Mouse (Mus musculus): Measurements from ENCODE around the gene Fmod.

The Fmod gene

DNA sequence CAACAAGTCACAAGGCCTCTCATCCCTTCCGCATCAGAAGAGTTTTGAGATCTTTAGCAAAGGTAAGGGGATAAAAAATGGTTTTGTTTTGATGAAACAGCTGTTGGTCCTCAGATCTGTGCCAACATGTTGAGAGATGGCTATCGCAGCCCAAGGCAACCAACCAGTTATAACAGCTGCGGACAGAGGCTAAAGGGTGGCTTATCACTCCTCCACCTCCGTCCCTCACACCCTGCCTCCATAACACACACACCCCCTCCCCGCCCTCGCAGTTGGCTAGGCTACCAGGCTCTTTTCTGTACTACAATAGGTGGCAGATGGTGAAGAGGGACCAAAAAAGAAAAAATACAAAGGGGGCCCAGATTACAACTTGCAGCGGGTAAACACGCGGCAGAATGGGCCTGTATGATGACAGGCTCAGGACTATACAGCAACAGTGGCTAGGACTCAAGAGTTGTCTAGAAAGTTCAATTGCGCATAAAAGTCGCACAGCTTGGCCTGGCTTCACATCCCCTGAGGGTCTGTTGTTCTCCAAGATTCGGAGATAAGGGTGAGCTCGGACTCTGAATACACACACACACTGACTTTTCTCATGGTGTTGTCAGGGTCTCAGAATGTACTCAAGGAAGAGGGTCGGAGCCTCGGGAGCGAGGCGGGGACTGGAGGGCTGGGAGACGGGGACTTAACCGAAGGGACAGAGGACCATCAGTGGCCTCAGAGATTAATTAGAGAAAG lies 41.2 kb downstream of the Fmod start:
- DNase-seq, result peak; percentile 64 to 67

DNA sequence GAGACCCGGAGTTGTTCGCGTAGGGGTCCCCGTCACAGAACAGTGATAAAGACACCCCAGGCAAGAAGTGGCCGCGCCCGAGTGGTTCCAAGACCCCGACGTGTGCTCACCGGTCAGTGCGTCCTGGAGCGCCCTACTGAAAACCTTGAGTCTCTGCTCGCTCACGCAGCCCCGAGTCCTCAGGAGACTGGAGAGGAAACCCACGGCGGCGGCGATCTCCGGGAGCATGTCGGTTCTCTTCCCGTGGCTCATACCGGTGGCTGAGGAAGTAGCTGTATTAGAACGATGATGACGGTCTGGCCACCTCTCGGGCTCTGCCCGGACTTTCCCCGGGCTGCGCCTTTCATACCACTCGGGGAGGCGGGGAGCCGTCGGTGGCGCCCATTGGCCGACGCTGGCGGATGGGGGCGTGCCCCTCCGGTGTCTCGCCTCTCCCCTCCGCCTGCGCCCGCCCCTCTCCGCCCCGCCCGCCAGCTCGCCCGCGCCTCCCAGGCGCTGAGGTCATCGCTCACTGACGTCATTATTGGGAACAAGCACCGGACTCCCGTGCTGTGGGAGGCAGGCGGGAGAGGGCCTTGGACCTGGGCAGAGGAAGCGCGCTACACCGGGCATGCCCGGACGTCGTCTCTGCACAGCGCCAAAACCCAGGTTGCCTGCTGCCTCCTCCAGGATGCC lies 41.9 kb downstream of the Fmod start, which contains the start of gene Btg2:
Gene Btg2, minus strand, starts transcription at position 319 of the 675 bp plus-strand sequence.
- DNase-seq, result peak; percentile 98

DNA sequence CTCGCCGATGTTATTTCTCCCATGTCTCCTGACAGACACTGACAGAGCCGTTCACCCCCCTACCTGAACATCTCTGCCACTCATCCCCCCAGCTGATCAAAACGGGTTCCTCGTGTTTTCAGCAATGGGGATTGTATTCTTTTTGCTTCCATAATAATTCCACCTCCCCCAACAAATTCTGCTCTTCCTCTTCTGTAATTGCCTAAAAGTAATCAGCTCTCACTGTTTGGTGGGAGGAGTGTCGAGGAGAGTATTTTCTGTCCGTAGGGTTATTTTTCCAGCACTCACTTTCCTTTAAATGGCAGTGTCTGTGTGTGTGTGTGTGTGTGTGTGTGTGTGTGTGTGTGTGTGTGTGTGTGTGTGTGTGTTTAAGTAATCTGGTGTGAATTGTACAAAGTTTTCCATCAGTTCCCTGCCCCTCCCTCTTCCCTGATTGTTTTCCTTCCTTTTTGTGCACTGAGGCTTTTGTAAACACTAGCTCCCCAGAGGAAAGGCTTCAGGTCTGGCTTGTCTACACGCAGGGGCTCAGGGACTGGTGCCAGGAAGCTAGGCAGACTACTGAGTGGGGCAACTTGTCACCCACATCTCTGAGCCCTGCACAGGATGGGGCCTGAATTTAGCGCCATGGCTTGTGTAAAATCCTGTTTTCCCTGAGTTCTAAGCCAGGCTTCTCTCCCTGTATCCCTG lies 42.6 kb downstream of the Fmod start:
- DNase-seq, result peak; percentile 49 to 57

DNA sequence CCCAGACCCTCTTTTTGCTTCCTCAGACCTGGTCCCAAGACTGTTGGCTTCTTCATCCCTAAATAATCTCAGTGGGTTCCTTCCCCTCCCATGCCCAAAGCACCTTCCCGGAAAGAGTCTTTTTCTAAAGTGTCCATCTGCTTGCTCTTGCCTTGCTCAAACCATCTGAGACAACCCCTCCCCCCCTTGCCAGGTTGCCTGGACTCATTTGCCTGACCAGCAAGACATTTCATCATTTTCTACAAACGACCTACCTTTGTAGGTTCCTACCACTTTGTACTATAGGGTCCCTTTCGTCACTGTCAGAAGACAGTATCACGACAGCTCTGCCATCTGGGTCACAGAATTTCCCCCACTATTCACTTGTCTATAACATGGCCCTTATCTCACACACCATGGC lies 43.4 kb downstream of the Fmod start:
- DNase-seq, result no peak

DNA sequence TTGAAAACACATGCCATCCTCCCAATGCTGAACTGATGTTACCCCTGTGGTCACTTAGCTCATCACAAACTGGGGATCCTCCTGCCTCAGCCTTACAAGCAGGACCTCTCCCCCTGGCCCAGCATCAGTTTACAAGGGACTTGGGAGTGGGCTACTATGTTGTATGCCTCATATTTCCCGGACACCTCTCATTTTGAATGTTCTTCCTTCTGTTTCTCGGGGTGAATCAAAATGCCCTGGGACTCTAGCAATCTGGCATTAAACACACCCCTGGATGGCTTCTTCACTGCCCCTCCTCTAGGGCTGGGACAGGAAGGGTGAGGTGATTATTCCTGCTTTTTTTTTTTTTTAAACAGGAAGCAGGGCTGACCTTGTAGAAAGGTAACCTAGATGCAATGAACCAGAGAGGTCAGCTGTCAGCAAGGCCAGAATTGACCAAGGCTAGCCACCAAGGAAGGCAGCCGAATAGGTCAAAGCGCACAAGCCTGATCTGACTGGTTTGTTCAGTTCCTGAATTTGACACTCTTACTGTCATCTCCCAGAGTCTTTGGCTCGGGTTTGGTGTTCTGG lies 43.9 kb downstream of the Fmod start:
- no peak for DNase-seq

DNA sequence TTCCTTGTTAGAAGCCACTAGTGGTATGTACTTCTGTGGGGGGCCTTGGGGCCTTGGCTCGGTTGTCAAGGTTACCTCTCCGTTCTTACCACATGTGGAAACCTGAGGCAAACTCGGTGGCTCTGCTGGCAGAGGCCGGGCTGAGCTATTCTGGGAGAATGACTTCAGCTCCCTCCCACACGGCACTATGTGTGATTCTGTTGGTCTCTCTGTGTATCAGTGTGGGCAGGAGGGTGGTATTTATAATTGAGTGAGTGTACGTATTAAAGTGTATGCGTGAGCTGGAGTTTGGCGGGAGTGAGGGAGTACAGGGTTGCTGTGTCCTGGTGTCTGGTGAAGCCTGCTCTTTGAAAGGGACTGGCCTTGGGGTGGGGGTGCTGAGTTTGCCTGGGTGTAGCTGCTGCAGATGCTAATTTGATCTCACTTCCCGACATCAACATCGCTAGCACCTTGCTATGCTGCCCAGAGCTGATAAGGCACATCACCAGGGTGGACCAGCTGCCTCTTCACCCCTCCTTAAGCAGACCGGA lies 46.0 kb downstream of the Fmod start:
- DNase-seq, result no peak

DNA sequence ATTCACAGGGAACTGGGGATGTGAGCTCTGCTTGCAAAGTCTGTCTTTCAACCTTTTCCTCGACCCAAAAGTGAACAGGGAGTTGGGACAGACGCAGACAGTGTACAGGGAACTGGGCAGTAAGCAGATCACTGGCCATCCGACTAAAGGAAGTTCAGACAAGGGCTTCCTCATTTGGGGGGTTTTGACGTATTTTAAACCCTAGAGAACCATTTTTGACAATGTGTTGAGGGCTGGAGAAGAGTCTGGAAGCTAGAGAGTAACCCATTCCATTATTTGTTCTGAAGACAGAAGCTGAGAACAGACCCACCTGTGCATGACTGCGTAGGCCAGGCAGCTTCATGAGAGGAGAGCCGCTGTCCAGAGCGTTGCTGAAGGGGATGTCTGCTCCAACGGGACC lies 46.6 kb downstream of the Fmod start:
- DNase-seq, result no peak

DNA sequence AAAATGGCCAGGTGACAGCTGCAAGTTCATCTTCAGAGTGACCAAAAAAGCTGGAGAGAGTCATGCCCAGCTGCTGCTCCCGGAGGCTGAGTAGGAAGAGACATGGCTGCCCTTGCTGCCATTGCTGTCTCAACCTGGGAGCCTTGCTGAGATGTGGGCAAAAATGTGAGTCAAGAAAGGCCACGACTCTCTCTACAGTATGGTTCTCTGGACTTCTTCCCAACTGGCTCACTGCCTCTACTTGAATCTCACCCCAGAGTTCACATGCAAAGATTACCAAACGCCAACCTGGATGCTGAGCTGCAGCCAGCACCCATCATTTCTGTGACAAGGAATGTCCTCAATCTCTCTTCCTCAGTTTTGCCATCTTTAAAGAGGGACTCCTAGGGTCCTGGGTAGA lies 47.1 kb downstream of the Fmod start:
- peak; percentile 46 to 55 for DNase-seq

DNA sequence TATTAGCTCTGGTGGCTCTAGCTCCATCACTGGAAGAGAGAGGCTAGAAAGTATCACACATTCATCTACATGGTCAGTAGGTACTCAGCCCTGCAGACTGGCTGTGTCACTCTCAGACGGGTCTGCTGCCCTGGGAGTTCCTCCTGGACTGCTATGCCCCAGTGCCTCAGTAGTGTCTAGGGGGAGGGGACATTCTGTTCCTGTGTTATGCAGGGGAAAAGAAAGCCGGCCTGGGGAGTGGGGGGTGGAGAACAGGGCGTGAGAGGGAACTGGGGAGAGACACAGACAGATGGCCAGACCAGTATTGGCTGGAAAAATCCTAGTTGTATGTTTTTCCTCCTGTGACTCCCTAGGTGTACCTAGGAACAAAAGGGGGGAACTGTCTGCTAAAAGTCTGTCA lies 49.0 kb downstream of the Fmod start:
- DNase-seq, result no peak

DNA sequence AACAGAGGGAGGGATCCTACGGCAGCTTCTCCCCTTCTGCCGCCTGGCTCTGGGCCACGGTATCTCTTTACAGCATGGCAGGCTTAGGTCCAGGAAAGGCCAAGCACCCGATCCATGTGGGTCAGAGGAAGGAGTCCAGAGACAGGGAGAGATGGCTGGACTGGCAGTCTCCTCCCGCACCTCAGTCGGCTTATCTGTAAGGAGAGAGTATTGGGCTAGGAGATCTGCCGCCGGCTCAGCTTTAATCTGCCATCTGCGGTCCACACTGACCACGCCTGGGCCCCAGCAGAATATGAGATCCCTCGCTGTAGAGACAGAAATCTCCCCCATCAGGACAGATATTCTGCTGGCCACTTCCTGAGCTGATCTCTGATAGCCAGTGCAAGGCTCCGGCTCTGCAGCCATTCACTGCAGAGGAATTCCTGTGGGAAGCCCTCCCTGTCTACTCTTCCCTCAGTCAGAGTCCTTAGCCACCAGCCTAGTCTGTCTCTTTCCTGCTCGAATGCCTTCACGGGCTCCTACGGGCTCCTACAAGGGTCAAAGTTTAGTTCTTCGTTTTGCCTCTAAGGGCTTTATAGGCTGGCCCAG lies 49.9 kb downstream of the Fmod start:
- DNase-seq, result peak; percentile 66 to 71

DNA sequence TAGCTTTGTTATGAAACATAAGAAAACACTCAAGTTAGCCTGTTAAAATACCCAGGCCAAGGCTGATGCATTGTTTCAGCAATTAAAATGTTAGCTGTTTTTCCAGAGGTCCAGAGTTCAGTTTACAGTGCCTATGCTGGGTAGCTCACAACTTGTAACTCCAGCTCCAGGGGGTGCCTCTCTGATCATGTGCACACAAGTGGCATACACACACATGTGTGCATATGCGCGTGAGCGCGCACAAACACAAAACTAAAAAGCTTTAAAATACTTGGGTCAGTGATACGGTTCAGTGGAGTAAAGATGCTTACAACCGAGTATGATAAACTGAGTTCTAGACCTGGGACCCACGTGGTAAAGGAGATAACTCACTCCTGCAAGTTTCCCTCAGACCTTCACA lies 52.0 kb downstream of the Fmod start:
- DNase-seq, result no peak

DNA sequence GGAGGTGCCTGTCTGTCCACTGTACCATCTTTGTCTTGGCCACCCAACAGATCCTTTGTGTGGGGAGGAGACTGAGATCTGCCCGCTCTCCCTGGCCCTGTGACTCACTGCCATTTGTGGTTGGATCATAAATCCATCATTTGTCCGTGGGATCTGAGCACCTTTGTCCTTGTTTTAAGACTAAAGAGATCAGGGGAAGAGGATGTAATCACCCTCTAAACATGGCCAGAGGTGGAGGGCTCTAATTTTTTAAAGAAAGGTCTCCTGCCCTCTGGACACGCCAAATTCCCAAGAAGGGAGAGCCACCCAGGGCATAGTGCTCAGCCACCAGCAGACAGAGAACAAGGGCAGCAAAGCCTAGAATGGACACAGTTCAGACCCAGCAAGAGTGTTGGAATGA lies 54.8 kb downstream of the Fmod start:
- DNase-seq, result no peak

DNA sequence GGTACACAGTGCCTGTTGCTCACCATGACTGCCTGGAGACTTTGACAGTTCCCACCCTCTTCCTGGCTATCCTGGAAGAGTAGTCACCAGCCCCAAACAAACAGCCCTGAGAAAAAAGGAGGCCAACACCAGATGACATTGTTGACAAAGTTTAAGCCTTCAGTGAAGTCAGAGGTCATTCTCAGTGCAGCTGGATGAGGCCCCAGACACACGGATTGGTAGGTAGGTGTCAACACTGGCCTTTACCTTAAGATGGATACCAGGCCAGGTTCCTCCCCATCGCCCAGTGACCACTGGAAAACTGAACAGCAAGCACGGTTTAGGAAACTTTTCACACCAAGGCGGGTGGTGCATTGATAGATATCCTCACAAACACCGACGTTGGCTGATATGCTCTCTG lies 55.3 kb downstream of the Fmod start:
- DNase-seq, result no peak

DNA sequence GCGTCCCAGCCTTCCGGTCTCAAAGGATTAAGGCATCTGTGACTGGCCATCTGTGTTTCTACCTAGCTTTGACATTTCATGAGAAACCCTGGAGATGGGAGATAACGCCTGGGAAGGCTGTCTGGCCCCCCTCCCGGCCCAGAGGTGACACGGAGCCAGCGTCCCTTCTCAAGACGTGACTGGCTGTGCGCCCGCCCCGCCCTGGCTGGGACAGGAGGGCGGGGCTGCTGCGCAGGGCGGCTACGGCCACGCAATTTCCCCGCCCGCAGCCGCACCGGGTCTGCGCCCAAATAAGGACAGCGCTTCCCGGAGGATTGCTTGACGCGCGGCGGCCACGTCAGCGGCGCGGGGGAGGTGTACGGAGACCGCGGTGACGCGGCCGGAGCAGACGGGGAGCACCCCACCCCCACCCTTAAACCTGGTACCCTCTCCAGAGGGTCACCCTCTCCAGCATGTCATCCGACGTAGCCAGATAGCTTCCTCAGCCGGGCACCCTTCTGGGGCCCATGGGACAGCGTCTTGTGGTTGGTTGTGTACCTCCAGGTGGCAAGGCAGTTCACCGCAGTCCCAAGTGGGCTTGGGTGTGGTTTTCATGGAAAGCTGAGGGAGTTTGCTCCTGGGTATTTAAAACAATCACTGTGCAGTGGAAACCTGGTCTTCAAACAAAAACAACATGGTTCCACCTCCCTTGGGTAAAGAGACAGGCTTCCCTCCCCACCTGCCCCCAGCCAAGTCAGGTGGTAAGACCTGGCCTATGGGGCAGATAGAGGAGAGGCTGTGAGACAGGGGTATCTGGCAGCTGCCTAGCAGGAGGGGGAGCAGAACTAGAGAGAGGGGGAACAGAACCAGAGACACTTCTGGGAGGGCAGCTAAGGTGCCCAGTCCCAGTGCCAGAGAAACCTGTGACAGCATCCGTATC lies 56.1 kb downstream of the Fmod start:
- peak; percentile 94 to 95 for DNase-seq

DNA sequence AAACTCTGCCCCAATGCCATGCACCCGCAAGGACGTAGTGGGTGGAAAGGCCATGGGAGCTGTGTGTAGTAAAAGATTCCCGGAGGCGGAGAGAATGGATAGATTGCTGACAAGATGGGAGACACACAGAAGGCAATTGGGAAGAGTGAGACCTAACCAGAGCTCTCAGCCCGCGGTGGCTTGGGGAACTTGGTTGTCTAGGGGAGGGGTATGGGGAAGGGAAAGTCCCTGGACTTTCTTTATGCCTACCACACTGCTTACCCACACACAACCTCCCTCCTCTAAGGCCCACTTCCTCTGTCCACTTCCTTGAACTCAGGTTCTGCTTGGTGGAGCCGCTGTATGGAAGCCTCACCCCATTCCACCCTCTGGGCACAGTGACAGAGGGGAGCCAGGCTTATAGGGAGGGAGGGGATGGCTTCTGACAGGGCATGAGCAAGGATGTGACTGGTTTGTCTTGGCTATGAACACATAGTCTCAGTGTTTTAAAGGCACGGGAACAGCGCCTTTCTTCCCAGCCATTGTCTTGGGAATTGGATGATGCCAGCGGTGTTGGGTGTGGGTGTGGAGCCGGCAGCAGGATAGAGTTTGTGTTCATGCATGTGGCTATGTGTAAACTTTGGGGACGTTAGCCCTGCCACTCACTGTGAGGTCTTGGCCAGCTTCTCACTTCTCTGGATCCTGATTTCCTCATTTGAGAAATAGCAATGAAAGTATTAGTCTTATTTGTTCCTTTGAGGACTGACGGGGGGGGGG lies 56.9 kb downstream of the Fmod start:
- DNase-seq, result no peak

DNA sequence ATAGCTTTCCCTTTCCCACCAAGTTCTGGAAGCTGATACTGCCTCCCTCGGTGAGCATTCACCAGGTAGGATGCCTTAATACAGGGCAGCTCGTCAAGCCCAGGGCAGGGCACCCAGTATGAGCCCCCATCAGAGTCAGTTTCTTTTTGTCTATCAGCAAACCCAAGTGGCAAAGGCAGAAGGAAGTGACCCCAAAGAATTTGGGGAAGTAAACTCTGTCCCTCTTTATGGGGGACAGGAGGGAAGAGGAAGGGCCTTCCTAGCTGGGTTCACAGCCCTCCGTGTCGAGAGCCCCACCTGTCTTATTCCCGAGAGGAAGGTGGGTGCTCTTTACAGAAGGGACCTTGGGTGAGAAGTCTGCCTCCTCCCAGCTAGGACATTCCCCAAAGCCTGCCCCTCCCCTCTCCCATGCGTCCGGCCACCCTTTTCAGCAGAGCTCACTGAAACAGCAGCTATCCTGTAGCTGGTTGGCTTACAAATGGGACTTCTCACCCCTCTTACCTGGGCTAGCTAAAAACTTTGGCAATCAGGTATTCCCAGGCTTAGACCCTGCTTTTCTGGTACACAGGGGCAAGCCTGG lies 58.1 kb downstream of the Fmod start:
- DNase-seq, result no peak

DNA sequence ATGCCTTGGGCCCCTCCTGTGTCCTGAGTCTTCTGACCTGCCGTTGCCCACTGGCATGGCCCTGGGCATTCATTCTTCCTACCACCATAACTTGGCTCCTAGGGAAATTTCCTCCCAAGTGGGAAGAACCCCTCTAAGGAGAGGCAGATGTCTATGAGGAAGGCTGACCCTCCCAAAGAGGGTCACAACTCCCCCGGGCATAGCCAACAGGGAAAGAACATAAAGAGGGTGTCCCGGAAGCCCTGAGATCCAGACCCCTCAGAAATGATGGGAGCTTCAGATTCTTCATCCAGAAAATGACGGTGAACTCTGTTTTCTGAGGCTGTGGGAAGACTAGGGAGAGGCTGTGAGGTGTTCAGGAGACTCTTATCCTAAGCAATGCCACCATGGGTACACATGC lies 58.7 kb downstream of the Fmod start:
- no peak for DNase-seq

DNA sequence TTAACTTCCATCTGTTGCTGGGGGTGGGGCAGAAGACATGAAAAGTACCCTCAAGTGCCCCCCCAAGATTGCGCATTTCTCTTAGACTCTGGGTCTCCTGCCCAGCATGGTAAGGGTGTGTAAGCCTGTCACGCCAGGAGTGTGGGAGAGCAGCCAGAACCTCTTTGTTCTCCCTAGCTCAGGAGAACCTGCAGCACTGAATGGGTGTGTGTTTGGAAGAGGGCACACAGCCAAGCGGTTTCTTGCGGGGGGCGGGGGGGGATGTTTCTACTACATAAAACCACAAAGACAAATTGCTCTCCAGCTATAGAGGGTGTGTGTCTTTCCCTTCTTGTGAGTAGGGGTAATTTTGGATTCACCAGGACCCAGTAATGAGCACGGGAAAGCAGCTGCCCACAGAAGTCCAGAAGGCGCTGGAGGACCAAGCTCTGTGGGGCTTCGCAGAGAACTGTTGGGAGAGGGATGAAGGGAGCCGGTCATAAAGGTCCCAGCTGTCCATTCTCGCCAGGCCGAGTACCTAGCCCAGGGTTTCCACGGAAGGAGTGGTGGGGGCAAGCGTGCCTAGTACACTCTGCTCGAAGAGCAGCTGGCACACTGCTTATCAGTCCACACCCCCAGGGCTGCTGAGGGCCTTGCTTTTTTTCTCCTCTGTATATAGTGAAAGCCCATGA lies 59.3 kb downstream of the Fmod start:
- DNase-seq, result no peak

DNA sequence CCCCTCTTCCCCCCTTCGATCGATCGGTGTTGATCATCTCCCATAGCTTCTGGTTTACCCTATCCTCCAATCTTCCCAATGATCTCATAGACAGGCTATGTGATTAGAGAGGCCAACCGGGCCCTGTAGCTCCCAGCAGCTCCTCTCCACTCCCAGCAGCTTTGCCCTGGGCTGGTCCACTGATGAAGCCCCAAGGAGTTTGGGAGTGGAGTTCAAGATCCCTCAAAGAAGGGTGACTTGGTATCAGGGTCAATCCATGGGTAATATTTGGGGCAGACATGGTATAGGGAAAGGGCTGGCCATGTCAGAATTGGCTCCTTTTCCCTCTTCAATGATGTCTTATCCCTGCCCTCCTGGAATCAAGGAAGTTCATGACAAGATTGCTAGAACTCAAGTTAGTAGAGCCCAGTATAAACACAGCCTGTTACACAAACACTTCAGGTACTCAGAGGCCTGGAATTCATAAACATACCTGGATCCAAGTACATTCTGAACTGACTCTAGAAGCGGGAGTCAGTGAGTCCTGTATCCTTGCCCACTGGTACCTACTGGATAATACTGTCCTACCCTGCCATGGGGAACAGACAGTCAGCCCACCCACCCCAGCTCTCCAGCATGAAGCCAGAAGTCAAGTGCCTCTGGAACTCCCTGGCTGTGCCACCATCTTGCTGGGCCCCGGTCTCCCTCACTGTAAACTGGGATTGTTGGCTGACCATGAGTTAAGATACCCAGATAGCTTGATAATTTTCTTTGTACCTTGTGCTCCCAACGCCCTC lies 60.2 kb downstream of the Fmod start:
- no peak for DNase-seq
